Mouse (Mus musculus) liver, adult 2 months (tissue): ENCODE data around the gene Rbck1. TPM values are rescaled to one million over a fixed set of nuclear protein-coding genes. Genes with fewer than 3 reads are reported as not detected.
"Not testable (repeated sequence)": the region's sequence is repeated elsewhere in the genome, so short reads cannot be mapped to it uniquely, and the experiment has no call there.

ENCODE experiments used
- DNase-seq: peaks from one replicate; pipeline ENCODE4 v3.0.0-alpha.2; 2011; ENCODE audit warnings: low read depth, low spot score; ENCODE audit errors: extremely low read depth
- H3K27ac ChIP-seq: fragments of 200-500 bp; replicated peaks from 2 replicates; pipeline ENCODE4 v1.5.1; 2012; ENCODE audit warnings: low read depth, mild to moderate bottlenecking, control low read depth, inconsistent platforms, low read length; ENCODE audit not compliant: insufficient read depth
- H3K27me3 ChIP-seq: fragments of 200-500 bp; 2 replicates; pipeline ENCODE4 v1.6.1; 2012; ENCODE audit warnings: mild to moderate bottlenecking, moderate library complexity, low read length, inconsistent platforms; ENCODE audit not compliant: control insufficient read depth, insufficient read depth
- H3K36me3 ChIP-seq: fragments of 200-500 bp; 2 replicates; pipeline ENCODE4 v1.6.1; 2012; ENCODE audit warnings: low read length, inconsistent platforms; ENCODE audit not compliant: control insufficient read depth, insufficient read depth
- H3K4me1 ChIP-seq: fragments of 200-500 bp; 2 replicates; pipeline ENCODE4 v1.6.1; 2011; ENCODE audit warnings: low read length; ENCODE audit not compliant: control insufficient read depth, insufficient read depth
- H3K4me3 ChIP-seq: fragments of 200-500 bp; 2 replicates; pipeline ENCODE4 v1.5.1; 2011; ENCODE audit warnings: low read depth, mild to moderate bottlenecking, control low read depth, low read length, moderate library complexity; ENCODE audit not compliant: insufficient read depth
- H3K79me2 ChIP-seq: fragments of 200-500 bp; 2 replicates; pipeline ENCODE4 v1.6.1; 2012; ENCODE audit warnings: inconsistent platforms, mild to moderate bottlenecking, low read length, moderate library complexity; ENCODE audit not compliant: control insufficient read depth, insufficient read depth
- H3K9ac ChIP-seq: fragments of 200-500 bp; 2 replicates; pipeline ENCODE4 v1.6.1; 2012; ENCODE audit warnings: low read depth, mild to moderate bottlenecking, control low read depth, inconsistent platforms, low read length
- CTCF ChIP-seq: fragments of 200-500 bp; IDR thresholded peaks from 2 replicates; pipeline ENCODE4 v1.5.1; 2011; ENCODE audit warnings: low read depth, low read length, control low read depth
- POLR2A ChIP-seq: fragments of 200-500 bp; IDR thresholded peaks from 2 replicates; pipeline ENCODE4 v1.6.1; 2011; ENCODE audit warnings: low read length, control low read depth; ENCODE audit not compliant: insufficient read depth; ENCODE audit errors: extremely low read depth
- WGBS: fragments of 180-500 bp; shearing (Covaris S2); methylation state at CpG from one replicate; pipeline ENCODE4 v1.1.7; 2018; 5-methylcytosine and 5-hydroxymethylcytosine counted together
- polyA plus RNA-seq: library from polyadenylated mRNA; depleted of rRNA; stranded (reverse); fragments of >200 nt; gene quantifications from 2 replicates; pipeline ENCODE4 v1.2.3, GENCODE M21; 2012
- total RNA-seq: library from RNA; depleted of rRNA; stranded (reverse); fragments of >200 nt; gene quantifications from 2 replicates; pipeline ENCODE4 v1.2.3, GENCODE M21; 2014

The Rbck1 gene
- total and polyA plus RNA-seq, 2 experiments: 43.4 to 107 TPM

GRCm38 (mm10) chr2:152293179-152293726 lies 39.2 kb downstream of the Rbck1 start:
- no peak for DNase-seq
- Histone ChIP-seq H3K27ac (peak overlapping the region; percentile 11; the same call in 1 of the 2 replicates), H3K4me1 (peaks cover 24% of the 10 kb centered on the region), H3K27me3 (no peaks in the 10 kb centered on the region), H3K36me3 (no peaks in the 10 kb centered on the region), H3K79me2 (peaks cover 29% of the 10 kb centered on the region), H3K4me3 (peak overlapping the region; percentile 90), H3K9ac (peak overlapping the region; percentile 33)
- WGBS: under 1% methylated on average over 15 of the region's 15 CpGs
- TF ChIP-seq POLR2A (no peak), CTCF (no peak)

GRCm38 (mm10) chr2:152292475-152292874 lies 40.0 kb downstream of the Rbck1 start:
- no peak overlapping the region for H3K27ac ChIP-seq
- no peak for DNase-seq
- H3K4me1 ChIP-seq: peaks cover 21% of the 10 kb centered on the region
- no peak for TF ChIP-seq CTCF
- no peak for TF ChIP-seq POLR2A
- H3K79me2 ChIP-seq: peaks cover 27% of the 10 kb centered on the region
- H3K27me3 ChIP-seq: no peaks in the 10 kb centered on the region
- no peaks in the 10 kb centered on the region for H3K36me3 ChIP-seq
- 84% methylated on average over 2 of the region's 2 CpGs for WGBS
- H3K4me3 ChIP-seq: no peak overlapping the region
- H3K9ac ChIP-seq: no peak overlapping the region

- not testable (repeated sequence) for DNase-seq, H3K9ac ChIP-seq, H3K4me3 ChIP-seq, H3K27ac ChIP-seq, H3K4me1 ChIP-seq, H3K27me3 ChIP-seq, H3K79me2 ChIP-seq
- H3K36me3 ChIP-seq: peaks cover 12% of the 10 kb centered on the region
- WGBS: 76% methylated on average over 2 of the region's 2 CpGs
Measured at GRCm38 (mm10) chr2:152289623-152290022, 42.8 kb downstream of the Rbck1 start.

GRCm38 (mm10) chr2:152288046-152288445 lies 44.4 kb downstream of the Rbck1 start:
- no peak overlapping the region for H3K9ac ChIP-seq
- H3K36me3 ChIP-seq: peaks cover 27% of the 10 kb centered on the region
- no peaks in the 10 kb centered on the region for H3K4me1 ChIP-seq
- no peak for DNase-seq
- no peaks in the 10 kb centered on the region for H3K27me3 ChIP-seq
- 87% methylated on average over 8 of the region's 8 CpGs for WGBS
- H3K4me3 ChIP-seq: no peak overlapping the region
- no peaks in the 10 kb centered on the region for H3K79me2 ChIP-seq
- TF ChIP-seq CTCF: no peak
- TF ChIP-seq POLR2A: no peak
- no peak overlapping the region for H3K27ac ChIP-seq

- no peaks in the 10 kb centered on the region for H3K4me1 ChIP-seq
- no peak overlapping the region for H3K27ac ChIP-seq
- DNase-seq: no peak
- TF ChIP-seq POLR2A (no peak), CTCF (no peak)
- no peak overlapping the region for H3K9ac ChIP-seq
- no peaks in the 10 kb centered on the region for H3K79me2 ChIP-seq
- H3K4me3 ChIP-seq: no peak overlapping the region
- 87% methylated on average over 5 of the region's 5 CpGs for WGBS
- H3K27me3 ChIP-seq: no peaks in the 10 kb centered on the region
- H3K36me3 ChIP-seq: peaks cover 32% of the 10 kb centered on the region
Measured at GRCm38 (mm10) chr2:152287560-152287959, 44.9 kb downstream of the Rbck1 start.

GRCm38 (mm10) chr2:152281407-152281806 lies 51.0 kb downstream of the Rbck1 start:
- Histone ChIP-seq H3K79me2 (no peaks in the 10 kb centered on the region; the same call in 1 of the 2 replicates), H3K36me3 (peaks cover 65% of the 10 kb centered on the region), H3K4me3 (no peak overlapping the region), H3K27me3 (no peaks in the 10 kb centered on the region), H3K4me1 (no peaks in the 10 kb centered on the region), H3K9ac (no peak overlapping the region), H3K27ac (no peak overlapping the region)
- TF ChIP-seq POLR2A (no peak), CTCF (no peak)
- no peak for DNase-seq
- 37% methylated on average over 3 of the region's 3 CpGs for WGBS
